Mouse (Mus musculus): ENCODE data around the gene Fancc.

DNA sequence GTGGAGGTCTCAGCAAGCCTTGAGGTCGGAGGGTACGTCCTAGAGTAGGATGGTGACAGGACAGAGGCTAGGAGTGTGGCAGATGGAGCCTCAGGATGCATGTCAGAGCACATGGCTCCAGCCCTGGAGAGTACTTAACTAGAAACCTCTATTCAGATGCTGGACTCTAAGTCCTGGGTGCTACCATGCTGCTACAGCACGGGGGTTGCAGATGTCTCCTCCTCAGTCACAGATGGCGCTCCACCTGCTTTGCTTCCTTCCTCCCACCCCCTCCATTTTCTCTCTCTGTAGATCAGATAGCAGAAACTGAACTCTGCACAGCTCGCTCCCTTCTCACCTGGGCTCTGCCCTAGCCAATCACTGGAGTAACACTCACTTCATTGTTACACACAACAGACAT, 190.3 kb downstream of the Fancc start:
- TF ChIP-seq POLR2A (IDR thresholded peaks at IDR 0.05; ENCODE audit: control insufficient read depth, extremely low read depth, insufficient read depth, low read length, poor library complexity), result no peak
- no peak for TF ChIP-seq CTCF (IDR thresholded peaks at IDR 0.05; ENCODE audit: borderline replicate concordance, control insufficient read depth, extremely low read depth, insufficient read depth, low read length, poor library complexity)
